Mouse (Mus musculus) ES-CJ7 (cell line): ENCODE data around the gene Gm10135.
"Not testable (repeated sequence)": the region's sequence is repeated elsewhere in the genome, so short reads cannot be mapped to it uniquely, and the experiment has no call there.

ENCODE experiments used
- DNase-seq: peaks from one replicate; pipeline ENCODE4 v3.0.0; 2011; ENCODE audit warnings: low read depth, low spot score

Gm10135 gene

GRCm38 (mm10) chr5:72965706-72966105 lies 8.8 kb downstream of the Gm10135 start:
- DNase-seq = no peak

GRCm38 (mm10) chr5:72960096-72960495 lies 14.4 kb downstream of the Gm10135 start:
- DNase-seq = peak; percentile 25

DNA sequence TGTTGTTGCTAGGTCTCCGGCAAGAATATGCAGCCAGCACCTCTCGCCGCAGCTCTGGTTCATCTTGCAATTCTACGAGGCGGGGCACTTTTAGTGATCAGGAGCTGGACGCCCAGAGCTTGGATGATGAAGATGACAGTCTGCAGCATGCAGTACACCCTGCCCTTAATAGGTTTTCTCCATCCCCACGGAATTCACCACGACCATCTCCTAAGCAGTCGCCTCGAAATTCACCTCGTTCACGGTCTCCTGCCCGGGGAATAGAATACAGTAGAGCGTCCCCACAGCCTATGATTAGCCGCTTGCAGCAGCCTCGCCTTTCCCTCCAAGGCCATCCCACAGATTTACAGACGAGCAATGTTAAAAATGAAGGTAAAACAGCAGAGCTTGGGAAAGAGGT lies 17.2 kb downstream of the Gm10135 start:
- no peak for DNase-seq

GRCm38 (mm10) chr5:72953996-72954604 lies 20.4 kb downstream of the Gm10135 start:
- DNase-seq = no peak

- DNase-seq = no peak
Measured at GRCm38 (mm10) chr5:72950252-72950651, 24.2 kb downstream of the Gm10135 start.

- DNase-seq = no peak
Measured at GRCm38 (mm10) chr5:72948136-72948535, 26.4 kb downstream of the Gm10135 start.

DNA sequence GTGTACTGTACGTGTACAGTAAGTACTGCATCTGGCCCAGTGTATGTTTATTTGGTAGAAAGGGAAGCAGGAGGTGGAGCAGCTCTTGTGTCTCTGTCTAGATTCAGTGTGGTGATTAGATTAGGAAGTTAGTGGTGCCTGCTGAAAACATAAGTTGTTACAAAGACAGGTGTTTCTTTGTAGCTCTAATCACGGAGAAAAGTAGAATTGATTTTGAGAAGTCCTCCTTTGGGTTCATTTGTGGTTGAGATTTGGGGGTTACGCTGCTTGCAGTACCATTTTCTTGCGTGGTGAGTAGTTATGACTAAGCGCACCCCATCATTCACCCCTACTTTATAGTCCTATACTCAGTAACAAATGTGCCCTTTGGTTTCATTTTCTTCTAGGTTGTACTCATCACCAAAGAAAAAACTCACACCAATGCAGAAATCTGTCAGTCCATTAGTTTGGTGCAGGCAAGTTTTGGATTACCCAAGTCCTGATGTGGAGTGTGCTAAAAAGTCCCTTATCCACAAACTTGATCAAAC lies 33.5 kb downstream of the Gm10135 start:
- no peak for DNase-seq

- no peak for DNase-seq
Measured at GRCm38 (mm10) chr5:72939311-72939710, 35.2 kb downstream of the Gm10135 start.

GRCm38 (mm10) chr5:72938421-72938820 lies 36.1 kb downstream of the Gm10135 start:
- not testable (repeated sequence) for DNase-seq

DNA sequence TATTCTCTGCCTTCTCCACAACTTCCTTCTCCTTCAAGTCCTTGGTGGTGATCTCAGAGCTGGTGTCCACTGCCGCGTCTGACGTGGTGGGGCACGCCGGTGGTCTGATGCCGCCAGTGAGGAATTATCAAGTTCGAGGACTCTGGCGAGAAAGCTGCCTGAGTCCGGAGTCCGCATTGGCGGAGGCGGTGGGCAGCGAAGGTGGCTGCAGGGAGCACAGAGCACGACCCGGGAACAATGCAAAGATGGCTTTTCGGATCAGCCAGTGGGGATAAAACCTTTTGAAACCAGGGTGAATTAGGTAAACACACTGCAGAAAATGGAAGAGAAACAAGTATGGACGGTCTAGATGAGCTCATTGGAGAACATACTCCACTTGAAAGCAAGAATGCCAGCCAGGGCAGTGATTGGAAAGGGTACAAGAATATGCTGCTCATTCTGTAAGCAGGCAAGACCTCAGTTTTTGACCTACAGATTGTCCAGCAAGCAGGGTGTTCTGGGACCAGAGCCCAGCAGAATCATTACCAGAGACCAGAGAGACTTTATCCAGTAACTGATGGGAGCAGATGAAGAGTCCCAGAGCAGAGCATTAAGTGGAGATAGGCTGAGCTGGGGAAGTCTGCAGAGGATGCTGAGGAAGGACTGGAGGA lies 41.4 kb downstream of the Gm10135 start:
- no peak for DNase-seq

DNA sequence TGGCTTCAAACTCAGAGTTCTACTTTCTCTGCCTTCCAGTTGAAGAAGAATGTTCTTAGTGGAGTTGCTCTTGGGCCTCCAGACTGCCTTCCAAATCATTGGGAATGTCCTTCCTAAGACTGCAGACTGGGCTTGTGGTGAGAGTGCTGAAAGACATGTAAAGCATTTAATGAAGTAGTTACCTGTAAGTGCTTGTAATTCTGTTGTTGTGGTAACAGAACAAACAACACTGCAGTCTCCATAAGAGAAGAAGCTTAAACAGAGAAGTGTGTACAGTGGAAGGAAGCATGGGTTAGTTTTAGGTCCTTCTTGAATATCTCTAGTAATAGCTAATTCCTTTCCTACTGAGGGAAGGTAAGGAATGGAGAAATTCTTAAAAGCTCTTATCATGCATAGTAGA lies 47.4 kb downstream of the Gm10135 start:
- no peak for DNase-seq

GRCm38 (mm10) chr5:72922796-72923195 lies 51.7 kb downstream of the Gm10135 start:
- no peak for DNase-seq

DNA sequence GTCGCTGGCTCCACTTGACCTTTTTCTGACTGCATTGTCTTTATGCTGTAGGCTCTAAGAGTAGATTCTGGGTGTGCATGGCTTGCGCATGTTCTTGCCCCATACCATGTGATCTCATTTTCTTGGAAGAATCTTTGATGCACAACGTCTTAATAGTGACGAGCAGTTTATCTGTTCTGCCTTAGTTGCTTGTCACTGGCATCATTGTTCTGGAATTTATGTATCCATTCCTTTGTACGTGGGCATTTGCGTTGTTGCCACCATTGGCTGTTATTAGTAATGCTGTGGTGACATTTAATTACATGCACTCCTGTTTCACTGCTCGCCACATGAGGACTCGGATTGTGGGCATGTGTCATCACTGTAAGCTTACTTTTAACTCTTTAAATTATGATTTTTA lies 53.3 kb downstream of the Gm10135 start:
- no peak for DNase-seq

GRCm38 (mm10) chr5:72920416-72920815 lies 54.1 kb downstream of the Gm10135 start:
- no peak for DNase-seq

DNA sequence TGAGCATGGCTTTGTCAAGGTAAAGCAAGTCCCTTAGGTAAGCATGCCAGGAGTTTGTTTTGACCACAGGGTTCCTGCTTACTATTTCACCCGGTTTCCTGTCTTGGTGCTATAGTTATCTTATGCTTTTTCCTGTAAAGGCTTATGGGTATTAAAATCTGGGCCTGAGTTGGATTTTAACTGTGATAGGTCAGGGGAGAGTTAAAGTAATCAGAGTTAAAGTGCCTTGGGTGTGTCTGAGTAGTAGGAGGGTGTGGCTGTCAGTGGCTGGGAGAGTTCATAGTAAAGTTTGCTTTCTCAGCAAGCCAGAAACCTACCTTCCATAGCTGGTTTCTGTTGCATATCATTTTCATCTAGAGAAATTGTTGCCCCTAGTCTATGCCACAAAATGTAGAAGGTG lies 57.7 kb downstream of the Gm10135 start:
- DNase-seq = no peak

- DNase-seq = no peak
Measured at GRCm38 (mm10) chr5:72916048-72916447, 58.5 kb downstream of the Gm10135 start.
